In genomic region chr6:146611897-146612296, GRCm38 (mm10) we compare ENCODE assay signal across 24 mouse cellular contexts. TPM values are rescaled to one million over a fixed set of nuclear protein-coding genes. Genes with fewer than 3 reads are reported as not detected.
DNase-seq lines count a peak whose midpoint lies in the region; ATAC-seq and TF ChIP-seq lines count a peak whose summit lies in the region.
"Had no signal": no experiment of that assay in that cellular context is flagged by ENCODE, and none has a peak within 500 bp of the region (broad histone marks: within the 10 kb centered on the region; RNA-seq: fewer than 3 reads in every experiment).

No protein-coding gene starts in this region.

- 0 out of 2 replicates have a peak, but pooled peaks have one; percentile 54 for ATAC-seq in stomach, embryonic 14.5 days (ENCODE audit: insufficient number of reproducible peaks, insufficient read depth, low FRiP score, low read depth)
- ATAC-seq in stomach, postnatal 0 days (ENCODE audit: low FRiP score, low TSS enrichment), result no peak
- ATAC-seq in liver, embryonic 11.5 days (replicated peaks; ENCODE audit: low FRiP score), result peak; percentile 84
- ATAC-seq in liver, postnatal 0 days, result peak; percentile 85
- ATAC-seq: forebrain, embryonic 13.5 days had no signal

- H3K9me3 ChIP-seq in stomach, embryonic 14.5 days (ENCODE audit: control insufficient read depth, low read depth, low read length), result no peaks in the 10 kb centered on the region
- H3K9me3 ChIP-seq in stomach, postnatal 0 days (ENCODE audit: control insufficient read depth, low read length), result no peaks in the 10 kb centered on the region
- H3K9me3 ChIP-seq in liver, embryonic 11.5 days (ENCODE audit: control insufficient read depth, low read length), result no peaks in the 10 kb centered on the region
- H3K9me3 ChIP-seq in liver, postnatal 0 days (ENCODE audit: low read length), result no peaks in the 10 kb centered on the region
- H3K9me3 ChIP-seq: embryonic facial prominence, embryonic 12.5 days; forebrain, embryonic 13.5 days; hindbrain, embryonic 13.5 days; limb, embryonic 10.5 days; megakaryocyte, embryonic 14.5 days; neural tube, embryonic 12.5 days had no signal

- no peaks in the 10 kb centered on the region for H3K27me3 ChIP-seq in stomach, embryonic 14.5 days (ENCODE audit: control insufficient read depth, insufficient read depth, low read length)
- H3K27me3 ChIP-seq in stomach, postnatal 0 days (ENCODE audit: control insufficient read depth, insufficient read depth, low read length), result no peaks in the 10 kb centered on the region
- no peaks in the 10 kb centered on the region for H3K27me3 ChIP-seq in liver, embryonic 11.5 days (replicated peaks; ENCODE audit: control insufficient read depth, insufficient read depth, low read length)
- no peaks in the 10 kb centered on the region for H3K27me3 ChIP-seq in liver, postnatal 0 days (ENCODE audit: insufficient read depth, low read length)
- H3K27me3 ChIP-seq: embryonic facial prominence, embryonic 12.5 days; forebrain, embryonic 13.5 days; hindbrain, embryonic 13.5 days; megakaryocyte, embryonic 14.5 days; neural tube, embryonic 12.5 days had no signal

- H3K4me2 ChIP-seq in stomach, embryonic 14.5 days (replicated peaks; ENCODE audit: low read depth, low read length), result no peak overlapping the region
- no peak overlapping the region for H3K4me2 ChIP-seq in stomach, postnatal 0 days (replicated peaks; ENCODE audit: low read depth)
- peak overlapping the region; percentile 45 for H3K4me2 ChIP-seq in liver, embryonic 11.5 days
- peak overlapping the region; percentile 50 for H3K4me2 ChIP-seq in liver, postnatal 0 days (ENCODE audit: low read depth, low read length)
- H3K4me2 ChIP-seq: embryonic facial prominence, embryonic 12.5 days; forebrain, embryonic 13.5 days; hindbrain, embryonic 13.5 days; neural tube, embryonic 12.5 days had no signal

- no peak for TF ChIP-seq CTCF in stomach, postnatal 0 days (IDR thresholded peaks at IDR 0.05; ENCODE audit: low read depth)
- TF ChIP-seq CTCF in liver, postnatal 0 days (IDR thresholded peaks at IDR 0.05; ENCODE audit: low read depth), result no peak

- H3K36me3 ChIP-seq in stomach, embryonic 14.5 days (ENCODE audit: control insufficient read depth, insufficient read depth, low read length), result peaks cover 15% of the 10 kb centered on the region
- peaks cover 4% of the 10 kb centered on the region for H3K36me3 ChIP-seq in stomach, postnatal 0 days (ENCODE audit: control insufficient read depth, insufficient read depth, low read length)
- peaks cover 53% of the 10 kb centered on the region for H3K36me3 ChIP-seq in liver, embryonic 11.5 days (ENCODE audit: control insufficient read depth, insufficient read depth, low read length)
- peaks cover 44% of the 10 kb centered on the region for H3K36me3 ChIP-seq in liver, postnatal 0 days (replicated peaks; ENCODE audit: insufficient read depth, low read length)

- no peak overlapping the region for H3K9ac ChIP-seq in stomach, embryonic 14.5 days (replicated peaks; ENCODE audit: low read depth, low read length)
- H3K9ac ChIP-seq in stomach, postnatal 0 days (ENCODE audit: low read length), result no peak overlapping the region
- H3K9ac ChIP-seq in liver, embryonic 11.5 days (ENCODE audit: low read depth, low read length), result peak overlapping the region; percentile 42
- H3K9ac ChIP-seq in liver, postnatal 0 days (replicated peaks), result 0 out of 2 replicates have a peak overlapping the region, but pooled peaks have one; percentile 31
- H3K9ac ChIP-seq: embryonic facial prominence, embryonic 12.5 days; forebrain, embryonic 13.5 days; hindbrain, embryonic 13.5 days; neural tube, embryonic 12.5 days had no signal

- no peak for DNase-seq in stomach, postnatal 0 days (ENCODE audit: low spot score)
- DNase-seq in liver, embryonic 11.5 days (ENCODE audit: low spot score), result no peak
- peak; percentile 42 for DNase-seq in liver, postnatal 0 days
- no peak for DNase-seq in thymus, postnatal 25 days
- DNase-seq in cerebellum, adult 11 months, result no peak
- no peak for DNase-seq in cerebellum, postnatal 36 days
- DNase-seq: adrenal gland, postnatal 14 days; cerebellum, adult 11-12 months; cerebellum, postnatal 10 days; heart, postnatal 36 days; kidney, adult 9 months; kidney, postnatal 25 days; lung, postnatal 10 days; midbrain, embryonic 14.5 days; right cerebral cortex, postnatal 14 days; thymus, postnatal 36 days had no signal

- TF ChIP-seq EP300 in stomach, postnatal 0 days (optimal IDR thresholded peaks at IDR 0.05), result no peak
- TF ChIP-seq EP300 in liver, postnatal 0 days (IDR thresholded peaks at IDR 0.05; ENCODE audit: low read depth), result no peak

- no peak overlapping the region for H3K4me3 ChIP-seq in stomach, embryonic 14.5 days (ENCODE audit: low read depth, low read length)
- H3K4me3 ChIP-seq in stomach, postnatal 0 days (ENCODE audit: low read depth, low read length), result no peak overlapping the region
- H3K4me3 ChIP-seq in liver, embryonic 11.5 days (ENCODE audit: low read depth, low read length), result no peak overlapping the region
- H3K4me3 ChIP-seq in liver, postnatal 0 days (ENCODE audit: low read depth, low read length), result no peak overlapping the region
- H3K4me3 ChIP-seq: embryonic facial prominence, embryonic 12.5 days; forebrain, embryonic 13.5 days; hindbrain, embryonic 13.5 days; layer of hippocampus, adult 2 months; limb, embryonic 10.5 days; megakaryocyte, embryonic 14.5 days; neural tube, embryonic 12.5 days had no signal

- H3K27ac ChIP-seq in stomach, embryonic 14.5 days (ENCODE audit: low read length), result no peak overlapping the region
- H3K27ac ChIP-seq in stomach, postnatal 0 days (replicated peaks), result no peak overlapping the region
- H3K27ac ChIP-seq in liver, embryonic 11.5 days (ENCODE audit: low read depth, low read length), result peak overlapping the region; percentile 87
- peak overlapping the region; percentile 95 for H3K27ac ChIP-seq in liver, postnatal 0 days (ENCODE audit: low read depth)
- H3K27ac ChIP-seq: embryonic facial prominence, embryonic 12.5 days; forebrain, embryonic 13.5 days; hindbrain, embryonic 13.5 days; layer of hippocampus, adult 2 months; limb, embryonic 10.5 days; neural tube, embryonic 12.5 days had no signal

- 88% methylated on average over 7 of the region's 7 CpGs for WGBS in stomach, embryonic 14.5 days
- 85% methylated on average over 7 of the region's 7 CpGs for WGBS in stomach, postnatal 0 days
- WGBS in liver, embryonic 11.5 days, result 79% methylated on average over 7 of the region's 7 CpGs
- 75% methylated on average over 7 of the region's 7 CpGs for WGBS in liver, postnatal 0 days (ENCODE audit: insufficient replicate concordance)

- no peaks in the 10 kb centered on the region for H3K4me1 ChIP-seq in stomach, embryonic 14.5 days (ENCODE audit: control insufficient read depth, insufficient read depth, low read length)
- H3K4me1 ChIP-seq in stomach, postnatal 0 days (replicated peaks; ENCODE audit: control insufficient read depth, insufficient read depth), result no peaks in the 10 kb centered on the region
- H3K4me1 ChIP-seq in liver, embryonic 11.5 days (replicated peaks; ENCODE audit: control insufficient read depth, insufficient read depth, low read length), result no peaks in the 10 kb centered on the region; the same call in 1 of the 2 replicates
- H3K4me1 ChIP-seq in liver, postnatal 0 days (ENCODE audit: insufficient read depth), result peaks cover 13% of the 10 kb centered on the region
- H3K4me1 ChIP-seq: embryonic facial prominence, embryonic 12.5 days; forebrain, embryonic 13.5 days; hindbrain, embryonic 13.5 days; limb, embryonic 10.5 days; neural tube, embryonic 12.5 days had no signal

RNA-seq across cellular contexts. Expression of gene Med21, which starts 30.4 kb away (rescaled TPM):
- polyA plus RNA-seq in stomach, embryonic 14.5 days (2014; fragmentation: Nextera tagmentation; extraction: Ambion mirVana), result 137 and 146 TPM in 2 replicates
- polyA plus RNA-seq in stomach, postnatal 0 days (2015; fragmentation: Nextera tagmentation; extraction: Ambion mirVana), result 106 and 107 TPM in 2 replicates
- polyA plus RNA-seq in liver, embryonic 11.5 days (2014; fragmentation: Nextera tagmentation; extraction: Ambion mirVana), result 97.2 and 112 TPM in 2 replicates
- polyA plus RNA-seq in liver, postnatal 0 days (2015; fragmentation: Nextera tagmentation; extraction: Ambion mirVana), result 52.2 and 53.8 TPM in 2 replicates

RNA-seq across cellular contexts. Expression of gene Tm7sf3, which starts 30.7 kb away (rescaled TPM):
- 31.7 and 34.2 TPM in 2 replicates for polyA plus RNA-seq in stomach, embryonic 14.5 days (2014; fragmentation: Nextera tagmentation; extraction: Ambion mirVana)
- polyA plus RNA-seq in stomach, postnatal 0 days (2015; fragmentation: Nextera tagmentation; extraction: Ambion mirVana), result 21.9 and 24.5 TPM in 2 replicates
- 47.7 and 57.1 TPM in 2 replicates for polyA plus RNA-seq in liver, embryonic 11.5 days (2014; fragmentation: Nextera tagmentation; extraction: Ambion mirVana)
- polyA plus RNA-seq in liver, postnatal 0 days (2015; fragmentation: Nextera tagmentation; extraction: Ambion mirVana), result 19.7 and 21.2 TPM in 2 replicates

RNA-seq across cellular contexts. Expression of gene Ints13, which starts 34.3 kb away (rescaled TPM):
- polyA plus RNA-seq in stomach, embryonic 14.5 days (2014; fragmentation: Nextera tagmentation; extraction: Ambion mirVana), result 58.0 and 58.6 TPM in 2 replicates
- 25.2 and 25.8 TPM in 2 replicates for polyA plus RNA-seq in stomach, postnatal 0 days (2015; fragmentation: Nextera tagmentation; extraction: Ambion mirVana)
- polyA plus RNA-seq in liver, embryonic 11.5 days (2014; fragmentation: Nextera tagmentation; extraction: Ambion mirVana), result 69.9 and 74.3 TPM in 2 replicates
- 14.5 and 17.6 TPM in 2 replicates for polyA plus RNA-seq in liver, postnatal 0 days (2015; fragmentation: Nextera tagmentation; extraction: Ambion mirVana)

RNA-seq across cellular contexts. Expression of gene Fgfr1op2, which starts 34.9 kb away (rescaled TPM):
- polyA plus RNA-seq in stomach, embryonic 14.5 days (2014; fragmentation: Nextera tagmentation; extraction: Ambion mirVana), result 102 and 105 TPM in 2 replicates
- 73.8 and 80.3 TPM in 2 replicates for polyA plus RNA-seq in stomach, postnatal 0 days (2015; fragmentation: Nextera tagmentation; extraction: Ambion mirVana)
- 126 TPM in 2 replicates for polyA plus RNA-seq in liver, embryonic 11.5 days (2014; fragmentation: Nextera tagmentation; extraction: Ambion mirVana)
- polyA plus RNA-seq in liver, postnatal 0 days (2015; fragmentation: Nextera tagmentation; extraction: Ambion mirVana), result 69.7 and 71.6 TPM in 2 replicates

Comparison
In these comparisons a context has a peak if more than half of its experiments do, and no peak if none do; other contexts are left out.
1. H3K27ac ChIP-seq: peak in liver, embryonic 11.5 days (single experiment) and liver, postnatal 0 days (single experiment); none in stomach, embryonic 14.5 days (single experiment) and stomach, postnatal 0 days (single experiment).
2. H3K4me2 ChIP-seq: peak in liver, embryonic 11.5 days (single experiment) and liver, postnatal 0 days (single experiment); none in stomach, embryonic 14.5 days (single experiment) and stomach, postnatal 0 days (single experiment).
3. H3K9ac ChIP-seq: peak in liver, embryonic 11.5 days (single experiment) and liver, postnatal 0 days (single experiment); none in stomach, embryonic 14.5 days (single experiment) and stomach, postnatal 0 days (single experiment).